Mouse (Mus musculus): ENCODE data around the gene Rad9a. TPM values are rescaled to one million over a fixed set of nuclear protein-coding genes. Genes with fewer than 3 reads are reported as not detected.

Gene Rad9a
- polyA plus RNA-seq, 1 experiment from 2014 or later = 14.3 TPM

DNA sequence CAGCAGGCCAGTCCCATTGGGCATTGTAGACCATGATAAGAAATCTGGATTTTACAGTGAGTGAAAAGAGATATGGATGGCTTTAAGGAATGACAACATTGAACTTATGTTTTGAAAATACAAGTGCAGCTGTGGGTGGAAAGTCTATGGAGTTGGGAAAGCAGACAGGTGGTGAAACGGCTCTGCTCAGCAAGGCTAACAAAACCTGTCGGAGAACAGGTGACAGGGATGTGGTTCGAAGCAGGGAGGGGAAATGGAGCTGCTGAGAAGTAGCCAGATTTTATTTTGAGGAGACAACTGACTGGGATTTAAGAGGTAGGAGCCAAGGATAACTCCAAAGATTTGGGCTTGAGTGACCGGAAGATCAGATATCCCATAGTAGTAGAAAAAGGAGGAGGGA lies 33.1 kb upstream of the Rad9a start:
- Histone ChIP-seq H3K4me1 (ENCODE audit: insufficient read depth, low read depth, low read length) (peaks cover 4% of the 10 kb centered on the region; the same call in 1 of the 2 replicates), H3K36me3 (ENCODE audit: insufficient read depth, low read length) (no peaks in the 10 kb centered on the region), H3K4me3 (ENCODE audit: low read depth, low read length) (no peak overlapping the region), H3K9ac (replicated peaks; ENCODE audit: low read depth) (no peak overlapping the region), H3K27ac (ENCODE audit: low read length) (no peak overlapping the region), H3K27me3 (replicated peaks; ENCODE audit: insufficient read depth, low read length) (no peaks in the 10 kb centered on the region), H3K4me2 (replicated peaks; ENCODE audit: low read depth, low read length) (no peak overlapping the region), H3K9me3 (ENCODE audit: low read length) (no peaks in the 10 kb centered on the region)
- 69% methylated on average over 4 of the region's 4 CpGs for WGBS
- ATAC-seq (no peak), DNase-seq (ENCODE audit: low spot score) (no peak)
- TF ChIP-seq CTCF (IDR thresholded peaks at IDR 0.05) (no peak), EP300 (IDR thresholded peaks at IDR 0.05) (no peak)

DNA sequence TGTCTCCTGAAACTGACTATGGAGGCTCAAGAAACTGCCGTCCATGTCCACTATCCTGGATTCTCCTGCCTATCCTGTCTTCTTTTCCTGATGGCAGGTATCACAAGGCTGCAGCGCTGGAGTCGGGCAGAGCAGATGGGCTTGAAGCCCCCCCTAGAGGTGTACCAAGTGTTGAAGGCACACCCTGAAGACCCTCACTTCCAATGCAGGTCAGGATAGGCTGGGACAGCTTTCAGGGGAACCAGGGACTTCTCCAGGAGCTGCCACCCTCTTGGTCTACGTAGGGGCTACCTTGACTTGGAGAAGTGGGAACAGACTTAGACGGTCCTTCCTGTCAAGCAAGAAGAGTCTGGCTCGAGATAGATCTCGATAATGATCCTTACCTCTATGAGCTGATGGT lies 31.2 kb upstream of the Rad9a start:
- DNase-seq (ENCODE audit: low spot score) = no peak

DNA sequence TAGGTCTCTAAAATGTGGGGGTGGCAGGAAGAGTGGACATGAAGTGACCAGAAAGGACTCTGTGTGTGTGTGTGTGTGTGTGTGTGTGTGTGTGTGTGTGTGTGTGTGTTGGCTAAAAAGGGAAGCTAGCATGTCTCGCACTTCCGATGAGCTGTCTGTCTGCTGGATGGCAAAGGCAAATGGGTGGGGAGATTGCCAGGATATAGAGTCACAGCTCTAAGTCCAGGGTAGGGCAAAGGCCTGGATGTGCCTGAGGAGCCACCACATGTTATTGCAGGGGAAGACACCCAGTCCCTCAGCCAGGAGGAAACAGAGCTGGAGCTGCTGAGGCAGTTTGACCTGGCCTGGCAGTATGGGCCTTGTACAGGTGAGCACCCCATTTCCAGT lies 30.7 kb upstream of the Rad9a start:
- H3K4me2 ChIP-seq (replicated peaks; ENCODE audit: low read depth, low read length) = peak overlapping the region; percentile 68
- TF ChIP-seq CTCF (IDR thresholded peaks at IDR 0.05) = no peak; the same call in 1 of the 2 replicates
- no peak for TF ChIP-seq EP300 (IDR thresholded peaks at IDR 0.05)
- H3K27ac ChIP-seq (ENCODE audit: low read length) = peak overlapping the region; percentile 95
- no peaks in the 10 kb centered on the region for H3K9me3 ChIP-seq (ENCODE audit: low read length)
- H3K9ac ChIP-seq (replicated peaks; ENCODE audit: low read depth) = peak overlapping the region; percentile 51
- peak overlapping the region; percentile 49 for H3K4me3 ChIP-seq (ENCODE audit: low read depth, low read length)
- 28% methylated on average over 2 of the region's 2 CpGs for WGBS
- no peaks in the 10 kb centered on the region for H3K27me3 ChIP-seq (replicated peaks; ENCODE audit: insufficient read depth, low read length)
- peak; percentile 60 for ATAC-seq
- H3K36me3 ChIP-seq (ENCODE audit: insufficient read depth, low read length) = no peaks in the 10 kb centered on the region
- DNase-seq (ENCODE audit: low spot score) = peak; percentile 85
- peaks cover 7% of the 10 kb centered on the region; the same call in 1 of the 2 replicates for H3K4me1 ChIP-seq (ENCODE audit: insufficient read depth, low read depth, low read length)

More for the DNA sequence above, 31.2 kb upstream of the Rad9a start:
- Histone ChIP-seq H3K9me3 (ENCODE audit: low read length) (no peaks in the 10 kb centered on the region), H3K4me2 (replicated peaks; ENCODE audit: low read depth, low read length) (peak overlapping the region; percentile 68), H3K36me3 (ENCODE audit: insufficient read depth, low read length) (no peaks in the 10 kb centered on the region), H3K4me1 (ENCODE audit: insufficient read depth, low read depth, low read length) (peaks cover 4% of the 10 kb centered on the region; the same call in 1 of the 2 replicates), H3K27ac (ENCODE audit: low read length) (peak overlapping the region; percentile 95), H3K4me3 (ENCODE audit: low read depth, low read length) (no peak overlapping the region), H3K9ac (replicated peaks; ENCODE audit: low read depth) (0 out of 2 replicates have a peak overlapping the region, but pooled peaks have one; percentile 51), H3K27me3 (replicated peaks; ENCODE audit: insufficient read depth, low read length) (no peaks in the 10 kb centered on the region)
- no peak for ATAC-seq
- TF ChIP-seq EP300 (IDR thresholded peaks at IDR 0.05) = no peak
- no peak for TF ChIP-seq CTCF (IDR thresholded peaks at IDR 0.05)
- WGBS = 67% methylated on average over 7 of the region's 7 CpGs

DNA sequence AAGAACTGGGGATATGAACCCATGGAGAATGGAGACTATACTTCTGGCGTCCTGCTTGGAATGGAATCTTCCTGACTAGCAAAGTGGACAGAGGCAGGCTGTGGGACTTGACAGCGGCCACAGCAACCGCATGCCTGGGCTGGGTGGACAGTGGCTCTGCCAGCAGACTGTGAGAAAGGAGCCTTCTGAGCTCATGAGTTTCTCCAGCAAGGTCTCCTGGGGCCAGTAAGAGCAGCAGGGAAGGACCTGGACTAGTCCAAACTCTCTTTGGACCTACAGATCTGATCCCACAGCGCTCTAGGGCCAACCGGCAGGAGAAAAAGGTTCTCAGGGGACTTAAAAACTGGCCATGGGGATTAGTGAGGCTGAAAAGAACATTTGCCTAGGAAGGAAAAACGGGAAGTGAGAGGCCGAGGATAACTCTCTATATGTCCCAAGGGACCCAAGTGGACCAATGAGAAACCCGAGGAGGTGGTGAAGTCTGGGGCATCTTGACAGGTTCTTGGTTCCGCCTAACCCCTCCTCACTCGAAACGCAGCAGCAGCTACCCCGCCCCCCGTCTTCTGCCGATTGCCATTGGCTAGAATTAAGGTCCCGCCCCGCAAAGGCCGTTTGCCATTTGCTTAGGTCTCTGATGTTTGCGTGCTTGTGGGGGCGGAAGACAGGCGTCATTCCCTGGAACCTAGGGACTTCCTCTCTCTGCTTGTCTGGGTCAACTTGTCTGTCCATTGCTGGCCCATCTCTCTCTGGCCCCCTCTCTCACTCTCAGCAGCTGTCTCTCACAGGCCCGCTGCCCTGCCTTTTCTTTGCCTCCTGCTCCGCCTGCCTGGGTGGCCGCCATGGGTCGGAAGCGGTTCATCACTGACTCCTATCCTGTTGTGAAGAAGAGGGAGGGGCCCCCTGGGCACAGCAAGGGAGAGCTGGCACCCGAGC lies 30.1 kb upstream of the Rad9a start, which contains the start of gene Pold4:
Pold4 (plus strand) TSS at position 647 of the 933 bp plus-strand sequence.
- H3K9me3 ChIP-seq (ENCODE audit: low read length) = no peaks in the 10 kb centered on the region
- TF ChIP-seq EP300 (IDR thresholded peaks at IDR 0.05) (0 out of 2 replicates have a peak, but pooled peaks have one; percentile 14), CTCF (IDR thresholded peaks at IDR 0.05) (no peak)
- DNase-seq (ENCODE audit: low spot score) (peak; percentile 99), ATAC-seq (peak; percentile 93)
- 11% methylated on average over 26 of the region's 26 CpGs for WGBS
- peak within 1 kb of the TSS; percentile 95 for H3K27ac ChIP-seq (ENCODE audit: low read length)
- H3K4me1 ChIP-seq (ENCODE audit: insufficient read depth, low read depth, low read length) = peaks cover 7% of the 10 kb centered on the region; the same call in 1 of the 2 replicates
- no peaks in the 10 kb centered on the region for H3K36me3 ChIP-seq (ENCODE audit: insufficient read depth, low read length)
- H3K27me3 ChIP-seq (replicated peaks; ENCODE audit: insufficient read depth, low read length) = no peaks in the 10 kb centered on the region
- H3K4me2 ChIP-seq (replicated peaks; ENCODE audit: low read depth, low read length) = peak within 1 kb of the TSS; percentile 68
- H3K9ac ChIP-seq (replicated peaks; ENCODE audit: low read depth) = peak within 1 kb of the TSS; percentile 51
- H3K4me3 ChIP-seq (ENCODE audit: low read depth, low read length) = peak within 1 kb of the TSS; percentile 49

DNA sequence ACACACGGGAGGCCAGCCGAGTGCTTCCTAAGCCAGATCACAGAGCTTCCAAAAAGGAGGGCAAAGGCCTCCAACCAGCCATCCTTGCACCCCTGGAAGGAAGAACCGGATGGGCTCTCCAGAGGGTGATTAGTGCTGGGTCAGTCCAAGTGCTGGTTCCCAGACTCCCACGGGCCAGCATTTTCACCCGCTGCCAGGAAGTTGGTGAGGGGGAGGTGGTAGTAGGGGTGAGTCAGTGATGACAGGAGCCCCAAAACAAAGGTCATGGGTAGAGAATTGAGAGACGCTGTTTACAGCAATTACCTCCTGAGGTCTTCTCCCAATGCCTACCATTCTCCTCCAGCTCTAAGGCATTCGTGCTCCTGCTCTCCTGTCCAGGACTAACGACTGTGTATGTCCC lies 29.0 kb upstream of the Rad9a start:
- Histone ChIP-seq H3K9me3 (ENCODE audit: low read length) (no peaks in the 10 kb centered on the region), H3K27me3 (replicated peaks; ENCODE audit: insufficient read depth, low read length) (no peaks in the 10 kb centered on the region), H3K4me1 (ENCODE audit: insufficient read depth, low read depth, low read length) (peaks cover 7% of the 10 kb centered on the region; the same call in 1 of the 2 replicates), H3K36me3 (ENCODE audit: insufficient read depth, low read length) (no peaks in the 10 kb centered on the region), H3K4me3 (ENCODE audit: low read depth, low read length) (no peak overlapping the region), H3K9ac (replicated peaks; ENCODE audit: low read depth) (no peak overlapping the region), H3K27ac (ENCODE audit: low read length) (peak overlapping the region; percentile 15; the same call in 1 of the 2 replicates), H3K4me2 (replicated peaks; ENCODE audit: low read depth, low read length) (no peak overlapping the region)
- DNase-seq (ENCODE audit: low spot score) (peak; percentile 24), ATAC-seq (no peak)
- TF ChIP-seq EP300 (IDR thresholded peaks at IDR 0.05) (no peak), CTCF (IDR thresholded peaks at IDR 0.05) (no peak)
- WGBS = 60% methylated on average over 8 of the region's 8 CpGs

DNA sequence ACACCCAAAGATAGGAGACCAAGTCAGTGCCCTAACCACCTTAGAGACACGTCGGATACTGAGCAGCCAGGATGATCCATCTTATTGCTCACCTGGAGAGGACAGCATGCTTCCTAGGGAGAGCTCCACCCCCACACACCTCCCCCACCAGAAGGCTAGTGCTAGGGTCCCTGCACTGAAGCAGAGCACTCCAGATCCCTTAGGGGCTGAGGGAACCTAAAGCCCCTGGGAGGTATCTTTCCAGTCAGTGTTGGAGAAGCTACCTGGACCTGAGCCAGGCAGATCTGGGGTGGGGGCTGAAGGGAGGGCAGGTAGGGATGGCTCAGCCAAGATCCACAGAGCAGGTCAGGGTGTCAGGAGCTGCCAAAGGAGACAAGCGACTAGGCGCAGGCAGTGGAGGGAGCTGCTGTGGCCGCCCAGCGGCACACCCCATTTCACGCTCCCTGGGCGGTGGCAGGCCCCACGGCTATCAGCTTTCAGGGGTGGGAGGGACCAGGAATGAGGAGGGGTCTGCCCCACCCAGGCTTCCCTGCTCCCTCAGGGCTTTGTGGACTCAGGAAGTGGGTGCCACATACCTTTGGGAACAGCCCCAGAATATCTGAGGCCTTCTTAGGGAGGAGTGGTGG lies 28.1 kb upstream of the Rad9a start:
- Histone ChIP-seq H3K9me3 (ENCODE audit: low read length) (no peaks in the 10 kb centered on the region), H3K36me3 (ENCODE audit: insufficient read depth, low read length) (no peaks in the 10 kb centered on the region), H3K9ac (replicated peaks; ENCODE audit: low read depth) (no peak overlapping the region), H3K27ac (ENCODE audit: low read length) (no peak overlapping the region), H3K4me2 (replicated peaks; ENCODE audit: low read depth, low read length) (no peak overlapping the region), H3K27me3 (replicated peaks; ENCODE audit: insufficient read depth, low read length) (no peaks in the 10 kb centered on the region), H3K4me1 (ENCODE audit: insufficient read depth, low read depth, low read length) (peaks cover 7% of the 10 kb centered on the region; the same call in 1 of the 2 replicates), H3K4me3 (ENCODE audit: low read depth, low read length) (no peak overlapping the region)
- ATAC-seq = no peak
- TF ChIP-seq CTCF (IDR thresholded peaks at IDR 0.05) (no peak), EP300 (IDR thresholded peaks at IDR 0.05) (no peak)
- DNase-seq (ENCODE audit: low spot score) = no peak
- WGBS = 30% methylated on average over 7 of the region's 9 CpGs

All from lung, postnatal 0 days (tissue).